Mouse (Mus musculus): ENCODE measurements at regions not wholly inside any gene's neighbourhood (a gene's known extent, or its start where the extent isn't known, plus 50 kb on each side); places are given as distances from the start of the nearest gene placed in this dataset.

DNA sequence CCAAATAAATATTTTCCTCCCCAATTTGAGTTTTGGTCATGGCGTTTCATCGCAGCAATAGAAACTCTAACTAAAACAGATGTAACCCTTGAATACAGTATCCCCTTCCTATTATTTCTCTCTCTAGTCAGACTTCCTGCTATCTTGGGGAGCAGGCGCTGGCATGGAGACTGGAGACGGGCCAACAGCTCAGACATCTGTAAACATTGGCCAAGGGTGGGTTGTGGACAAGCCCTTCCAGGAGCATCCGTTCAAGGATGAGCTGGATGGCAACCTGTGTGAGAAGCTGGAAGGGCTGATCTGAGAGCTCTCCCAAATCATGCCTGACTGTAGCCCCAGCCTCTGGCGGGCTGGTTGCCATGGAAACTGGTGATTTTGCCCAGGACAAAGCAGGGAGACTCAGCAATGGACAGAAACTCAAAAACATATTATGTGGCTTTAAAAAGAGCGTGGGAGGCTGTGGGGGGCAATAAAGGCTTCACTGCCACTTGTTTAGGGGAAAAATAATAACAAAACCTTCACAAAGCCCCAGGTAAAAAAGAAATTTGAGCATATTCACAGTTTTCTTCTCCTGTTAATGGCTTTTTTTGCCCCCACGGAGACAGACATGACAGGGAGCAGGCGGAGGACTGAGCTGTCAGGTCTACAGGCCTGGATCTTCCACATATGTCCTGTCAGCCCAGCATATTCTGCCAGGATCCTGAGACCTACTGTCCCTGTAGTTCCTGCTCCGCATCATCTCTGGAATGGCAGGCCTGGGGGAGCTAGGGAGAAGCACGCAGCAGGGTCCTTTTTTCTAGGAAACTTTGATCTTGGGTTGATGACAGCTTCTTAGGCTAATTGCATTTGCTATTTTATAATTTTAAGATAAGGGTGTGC is 113.0 kb downstream of the Chst1 start:
- Histone ChIP-seq H3K79me2 (replicated peaks; ENCODE audit: control insufficient read depth, extremely low read depth, insufficient read depth, poor library complexity, severe bottlenecking) (no peaks in the 10 kb centered on the region), H3K27me3 (replicated peaks) (peaks cover 27% of the 10 kb centered on the region), H3K27ac (ENCODE audit: insufficient read depth, low read depth) (no peak overlapping the region), H3K9ac (ENCODE audit: insufficient read depth, low read depth) (no peak overlapping the region), H3K4me2 (ENCODE audit: insufficient read depth, low read depth, poor library complexity, severe bottlenecking) (no peak overlapping the region), H3K36me3 (replicated peaks in 1 of 2; ENCODE audit: control insufficient read depth in 1 of 2, insufficient read depth in 1 of 2, low read length in 1 of 2) (no peaks in the 10 kb centered on the region), H3K4me3 (replicated peaks in 1 of 3; ENCODE audit: low read depth in 2 of 3, low read length in 2 of 3, poor library complexity in 1 of 3) (no peak overlapping the region), H3K4me1 (ENCODE audit: control insufficient read depth in 1 of 2, insufficient read depth in 2 of 2) (peaks cover 0 to 7% of the 10 kb centered on the region in 2 experiments; a peak in 1 of 4 replicates), H3K9me3 (replicated peaks; ENCODE audit: low read length) (no peaks in the 10 kb centered on the region)
- no peak for TF ChIP-seq ZKSCAN1 (IDR thresholded peaks at IDR 0.05; ENCODE audit: borderline replicate concordance, low read depth, low read length)
- no peak for TF ChIP-seq NRF1 (IDR thresholded peaks at IDR 0.05; ENCODE audit: low read depth, low read length)
- no peak for TF ChIP-seq GABPA (IDR thresholded peaks at IDR 0.05; ENCODE audit: insufficient replicate concordance, low read depth, low read length)
- TF ChIP-seq TCF12 (IDR thresholded peaks at IDR 0.05; ENCODE audit: low read depth, low read length): no peak
- no peak for TF ChIP-seq JUN (IDR thresholded peaks at IDR 0.05; ENCODE audit: insufficient read depth, low read depth, low read length)
- in situ Hi-C loops (cut with MboI; ENCODE audit: low pct_ligation_motif_present, low pct_unique_long_range_greater_than_20kb, low sequenced_read_pairs) (no loop called here), dilution Hi-C loops (cut with MboI; ENCODE audit: extremely low pct_ligation_motif_present, extremely low pct_unique_long_range_greater_than_20kb, low sequenced_read_pairs) (no loop called here)
- no peak for DNase-seq (ENCODE audit: extremely low read depth)

DNA sequence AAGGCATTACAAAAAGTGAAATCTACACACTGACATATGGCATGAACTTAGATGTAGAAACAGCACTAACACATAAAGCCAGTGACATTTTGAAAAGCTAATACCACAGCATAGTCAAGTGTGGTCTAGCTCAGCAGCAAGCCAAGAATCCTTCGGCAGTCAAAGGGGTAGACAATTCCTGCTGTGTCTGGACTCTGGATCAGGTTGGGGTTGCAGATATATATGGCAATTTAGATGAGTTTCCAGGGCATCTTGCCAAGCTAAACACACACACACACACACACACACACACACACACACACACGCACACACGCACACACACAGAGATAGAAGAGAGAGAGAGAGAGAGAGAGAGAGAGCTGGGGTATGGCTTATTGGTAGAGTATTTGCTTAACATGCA is 118.2 kb downstream of the Chst1 start:
- Histone ChIP-seq H3K4me1 (ENCODE audit: control insufficient read depth in 1 of 2, insufficient read depth in 2 of 2) (peaks cover 0 to 7% of the 10 kb centered on the region in 2 experiments; a peak in 1 of 4 replicates), H3K4me3 (replicated peaks in 1 of 3; ENCODE audit: low read depth in 2 of 3, low read length in 2 of 3, poor library complexity in 1 of 3) (no peak overlapping the region), H3K27ac (ENCODE audit: insufficient read depth, low read depth) (no peak overlapping the region), H3K9me3 (replicated peaks; ENCODE audit: low read length) (peaks cover 10% of the 10 kb centered on the region), H3K36me3 (replicated peaks in 1 of 2; ENCODE audit: control insufficient read depth in 1 of 2, insufficient read depth in 1 of 2, low read length in 1 of 2) (no peaks in the 10 kb centered on the region), H3K27me3 (replicated peaks) (peaks cover 13% of the 10 kb centered on the region), H3K79me2 (replicated peaks; ENCODE audit: control insufficient read depth, extremely low read depth, insufficient read depth, poor library complexity, severe bottlenecking) (no peaks in the 10 kb centered on the region), H3K4me2 (ENCODE audit: insufficient read depth, low read depth, poor library complexity, severe bottlenecking) (no peak overlapping the region), H3K9ac (ENCODE audit: insufficient read depth, low read depth) (no peak overlapping the region)
- TF ChIP-seq POLR2A (IDR thresholded peaks at IDR 0.05; ENCODE audit: low read depth, low read length) (no peak), MAFK (IDR thresholded peaks at IDR 0.05; ENCODE audit: insufficient replicate concordance, low read length) (no peak), JUN (IDR thresholded peaks at IDR 0.05; ENCODE audit: insufficient read depth, low read depth, low read length) (no peak), TCF12 (IDR thresholded peaks at IDR 0.05; ENCODE audit: low read depth, low read length) (no peak), ZKSCAN1 (IDR thresholded peaks at IDR 0.05; ENCODE audit: borderline replicate concordance, low read depth, low read length) (no peak), RAD21 (IDR thresholded peaks at IDR 0.05; ENCODE audit: low read depth, low read length) (no peak), SMC3 (IDR thresholded peaks at IDR 0.05; ENCODE audit: low read depth, low read length) (no peak), E2F4 (IDR thresholded peaks at IDR 0.05; ENCODE audit: insufficient replicate concordance, low read depth, low read length) (no peak), CHD2 (IDR thresholded peaks at IDR 0.05; ENCODE audit: low read length) (no peak), HCFC1 (IDR thresholded peaks at IDR 0.05; ENCODE audit: low read depth, low read length) (no peak), JUND (conservative IDR thresholded peaks at IDR 0.05; ENCODE audit: low read depth, low read length) (no peak), TBP (conservative IDR thresholded peaks at IDR 0.05; ENCODE audit: low read depth, low read length) (no peak), POLR2AphosphoS2 (IDR thresholded peaks at IDR 0.05; ENCODE audit: low read depth, low read length) (no peak), MEF2A (IDR thresholded peaks at IDR 0.05; ENCODE audit: borderline replicate concordance, low read depth, low read length) (no peak), GABPA (IDR thresholded peaks at IDR 0.05; ENCODE audit: insufficient replicate concordance, low read depth, low read length) (no peak), EP300 (IDR thresholded peaks at IDR 0.05; ENCODE audit: low read length) (no peak)
- DNase-seq (ENCODE audit: extremely low read depth): no peak
- in situ Hi-C loops (cut with MboI; ENCODE audit: low pct_ligation_motif_present, low pct_unique_long_range_greater_than_20kb, low sequenced_read_pairs): no loop called here
- dilution Hi-C loops (cut with MboI; ENCODE audit: extremely low pct_ligation_motif_present, extremely low pct_unique_long_range_greater_than_20kb, low sequenced_read_pairs): no loop called here
